Mouse (Mus musculus): ENCODE data around the gene Stac. TPM values are rescaled to one million over a fixed set of nuclear protein-coding genes. Genes with fewer than 3 reads are reported as not detected.

Gene Stac
- polyA plus RNA-seq, 1 experiment: 0.67 TPM

GRCm38 (mm10) chr9:111611341-111611740, 78.8 kb downstream of the Stac start:
- no peaks in the 10 kb centered on the region for H3K79me2 ChIP-seq (ENCODE audit: control insufficient read depth, insufficient read depth)
- no peaks in the 10 kb centered on the region for H3K27me3 ChIP-seq (ENCODE audit: control insufficient read depth, insufficient read depth, insufficient read length)
- H3K4me2 ChIP-seq (ENCODE audit: low read depth): no peak overlapping the region
- no peaks in the 10 kb centered on the region for H3K36me3 ChIP-seq (ENCODE audit: control insufficient read depth, insufficient read depth)
- no peak for TF ChIP-seq SRF (IDR thresholded peaks at IDR 0.05; ENCODE audit: control insufficient read depth, insufficient read length, low read depth)
- TF ChIP-seq POLR2A (IDR thresholded peaks at IDR 0.05; ENCODE audit: insufficient read length, low read depth): no peak
- TF ChIP-seq MAX (IDR thresholded peaks at IDR 0.05; ENCODE audit: low read depth): no peak
- no peak for TF ChIP-seq CEBPB (IDR thresholded peaks at IDR 0.05; ENCODE audit: insufficient read depth, poor library complexity, severe bottlenecking)
- no peak for TF ChIP-seq MYOG (IDR thresholded peaks at IDR 0.05; ENCODE audit: control insufficient read depth in 1 of 3, insufficient read depth in 1 of 3, insufficient read length in 2 of 3, low read depth in 2 of 3)
- H3K4me3 ChIP-seq: no peak overlapping the region
- H3ac ChIP-seq (ENCODE audit: control insufficient read depth, insufficient read length): no peak overlapping the region

GRCm38 (mm10) chr9:111608762-111609161, 81.4 kb downstream of the Stac start:
- no peak overlapping the region for H3K4me3 ChIP-seq
- no peak overlapping the region for H3K4me2 ChIP-seq (ENCODE audit: low read depth)
- TF ChIP-seq MYOG (IDR thresholded peaks at IDR 0.05; ENCODE audit: control insufficient read depth in 1 of 3, insufficient read depth in 1 of 3, insufficient read length in 2 of 3, low read depth in 2 of 3) (no peak), TCF3 (IDR thresholded peaks at IDR 0.05; ENCODE audit: insufficient read length, low read depth) (no peak), USF1 (IDR thresholded peaks at IDR 0.05; ENCODE audit: low read depth) (no peak), SRF (IDR thresholded peaks at IDR 0.05; ENCODE audit: control insufficient read depth, insufficient read length, low read depth) (no peak), CEBPB (IDR thresholded peaks at IDR 0.05; ENCODE audit: insufficient read depth, poor library complexity, severe bottlenecking) (no peak), MYOD1 (IDR thresholded peaks at IDR 0.05; ENCODE audit: control insufficient read depth in 1 of 3, insufficient read length in 2 of 3, low read depth in 2 of 3) (no peak), REST (IDR thresholded peaks at IDR 0.05; ENCODE audit: insufficient read depth, insufficient read length) (no peak)
- H3K27me3 ChIP-seq (ENCODE audit: control insufficient read depth, insufficient read depth, insufficient read length): no peaks in the 10 kb centered on the region
- H3K36me3 ChIP-seq (ENCODE audit: control insufficient read depth, insufficient read depth): no peaks in the 10 kb centered on the region
- no peak overlapping the region for H3ac ChIP-seq (ENCODE audit: control insufficient read depth, insufficient read length)
- no peaks in the 10 kb centered on the region for H3K79me2 ChIP-seq (ENCODE audit: control insufficient read depth, insufficient read depth)

- no peak overlapping the region for H3ac ChIP-seq (ENCODE audit: control insufficient read depth, insufficient read length)
- TF ChIP-seq MYOD1 (IDR thresholded peaks at IDR 0.05; ENCODE audit: control insufficient read depth in 1 of 3, insufficient read length in 2 of 3, low read depth in 2 of 3) (no peak), TCF12 (IDR thresholded peaks at IDR 0.05; ENCODE audit: insufficient read depth, poor library complexity, severe bottlenecking) (no peak), USF1 (IDR thresholded peaks at IDR 0.05; ENCODE audit: low read depth) (no peak), CEBPB (IDR thresholded peaks at IDR 0.05; ENCODE audit: insufficient read depth, poor library complexity, severe bottlenecking) (no peak), E2F4 (IDR thresholded peaks at IDR 0.05; ENCODE audit: insufficient read depth) (no peak), POLR2A (IDR thresholded peaks at IDR 0.05; ENCODE audit: insufficient read length, low read depth) (no peak), MAX (IDR thresholded peaks at IDR 0.05; ENCODE audit: low read depth) (no peak), SRF (IDR thresholded peaks at IDR 0.05; ENCODE audit: control insufficient read depth, insufficient read length, low read depth) (no peak), MYOG (IDR thresholded peaks at IDR 0.05; ENCODE audit: control insufficient read depth in 1 of 3, insufficient read depth in 1 of 3, insufficient read length in 2 of 3, low read depth in 2 of 3) (no peak), POLR2AphosphoS2 (IDR thresholded peaks at IDR 0.05; ENCODE audit: insufficient read length, low read depth) (no peak), TCF3 (IDR thresholded peaks at IDR 0.05; ENCODE audit: insufficient read length, low read depth) (no peak), REST (IDR thresholded peaks at IDR 0.05; ENCODE audit: insufficient read depth, insufficient read length) (no peak)
- H3K4me2 ChIP-seq (ENCODE audit: low read depth): no peak overlapping the region
- no peaks in the 10 kb centered on the region for H3K36me3 ChIP-seq (ENCODE audit: control insufficient read depth, insufficient read depth)
- H3K27me3 ChIP-seq (ENCODE audit: control insufficient read depth, insufficient read depth, insufficient read length): no peaks in the 10 kb centered on the region
- H3K79me2 ChIP-seq (ENCODE audit: control insufficient read depth, insufficient read depth): no peaks in the 10 kb centered on the region
- H3K4me3 ChIP-seq: no peak overlapping the region
These were observed 83.5 kb downstream of the Stac start for GRCm38 (mm10) chr9:111606603-111607002.

GRCm38 (mm10) chr9:111587527-111587926, 102.6 kb downstream of the Stac start:
- Histone ChIP-seq H3ac (ENCODE audit: control insufficient read depth, insufficient read length) (no peak overlapping the region), H3K27me3 (ENCODE audit: control insufficient read depth, insufficient read depth, insufficient read length) (no peaks in the 10 kb centered on the region), H3K4me3 (no peak overlapping the region), H3K79me2 (ENCODE audit: control insufficient read depth, insufficient read depth) (no peaks in the 10 kb centered on the region), H3K4me2 (ENCODE audit: low read depth) (peak overlapping the region; percentile 9), H3K36me3 (ENCODE audit: control insufficient read depth, insufficient read depth) (no peaks in the 10 kb centered on the region)
- TF ChIP-seq MYOG (IDR thresholded peaks at IDR 0.05; ENCODE audit: control insufficient read depth in 1 of 3, insufficient read depth in 1 of 3, insufficient read length in 2 of 3, low read depth in 2 of 3) (no peak), POLR2A (IDR thresholded peaks at IDR 0.05; ENCODE audit: insufficient read length, low read depth) (no peak)

- TF ChIP-seq POLR2AphosphoS2 (IDR thresholded peaks at IDR 0.05; ENCODE audit: insufficient read length, low read depth) (no peak), MAX (IDR thresholded peaks at IDR 0.05; ENCODE audit: low read depth) (no peak), E2F4 (IDR thresholded peaks at IDR 0.05; ENCODE audit: insufficient read depth) (no peak)
- Histone ChIP-seq H3K27me3 (ENCODE audit: control insufficient read depth, insufficient read depth, insufficient read length) (no peaks in the 10 kb centered on the region), H3K4me3 (no peak overlapping the region), H3K4me2 (ENCODE audit: low read depth) (no peak overlapping the region), H3ac (ENCODE audit: control insufficient read depth, insufficient read length) (no peak overlapping the region), H3K79me2 (ENCODE audit: control insufficient read depth, insufficient read depth) (no peaks in the 10 kb centered on the region), H3K36me3 (ENCODE audit: control insufficient read depth, insufficient read depth) (no peaks in the 10 kb centered on the region)
These were observed 111.4 kb downstream of the Stac start for GRCm38 (mm10) chr9:111578784-111579183.

- Histone ChIP-seq H3K4me3 (no peak overlapping the region), H3ac (ENCODE audit: control insufficient read depth, insufficient read length) (no peak overlapping the region), H3K27me3 (ENCODE audit: control insufficient read depth, insufficient read depth, insufficient read length) (no peaks in the 10 kb centered on the region), H3K4me2 (ENCODE audit: low read depth) (no peak overlapping the region), H3K79me2 (ENCODE audit: control insufficient read depth, insufficient read depth) (no peaks in the 10 kb centered on the region), H3K36me3 (ENCODE audit: control insufficient read depth, insufficient read depth) (no peaks in the 10 kb centered on the region)
- TF ChIP-seq SRF (IDR thresholded peaks at IDR 0.05; ENCODE audit: control insufficient read depth, insufficient read length, low read depth): no peak
- TF ChIP-seq MYOG (IDR thresholded peaks at IDR 0.05; ENCODE audit: control insufficient read depth in 1 of 3, insufficient read depth in 1 of 3, insufficient read length in 2 of 3, low read depth in 2 of 3): no peak
- TF ChIP-seq MAX (IDR thresholded peaks at IDR 0.05; ENCODE audit: low read depth): no peak
- no peak for TF ChIP-seq TCF3 (IDR thresholded peaks at IDR 0.05; ENCODE audit: insufficient read length, low read depth)
- TF ChIP-seq POLR2AphosphoS2 (IDR thresholded peaks at IDR 0.05; ENCODE audit: insufficient read length, low read depth): no peak
- TF ChIP-seq USF1 (IDR thresholded peaks at IDR 0.05; ENCODE audit: low read depth): no peak
- TF ChIP-seq TCF12 (IDR thresholded peaks at IDR 0.05; ENCODE audit: insufficient read depth, poor library complexity, severe bottlenecking): no peak
- TF ChIP-seq MYOD1 (IDR thresholded peaks at IDR 0.05; ENCODE audit: control insufficient read depth in 1 of 3, insufficient read length in 2 of 3, low read depth in 2 of 3): no peak
- TF ChIP-seq REST (IDR thresholded peaks at IDR 0.05; ENCODE audit: insufficient read depth, insufficient read length): no peak
These were observed 112.7 kb downstream of the Stac start for GRCm38 (mm10) chr9:111577453-111577852.

All from myocyte (in vitro differentiated cells).